Mouse (Mus musculus) layer of hippocampus, postnatal 10 days (tissue): ENCODE measurements around the gene Rftn2. TPM values are rescaled to one million over a fixed set of nuclear protein-coding genes. Genes with fewer than 3 reads are reported as not detected.

ENCODE experiments used
- DNase-seq, 2 experiments: peaks; one replicate each; pipeline ENCODE4 v3.0.0; 2021; ENCODE audit warnings: low spot score in 2 of 2
- total RNA-seq, 2 experiments: library from RNA; stranded (reverse); gene quantifications; 2 replicates each; pipeline ENCODE4 v1.2.3; 2021

The Rftn2 gene
- total RNA-seq, 2 experiments from 2014 or later = 25.3 to 26.5 TPM

DNA sequence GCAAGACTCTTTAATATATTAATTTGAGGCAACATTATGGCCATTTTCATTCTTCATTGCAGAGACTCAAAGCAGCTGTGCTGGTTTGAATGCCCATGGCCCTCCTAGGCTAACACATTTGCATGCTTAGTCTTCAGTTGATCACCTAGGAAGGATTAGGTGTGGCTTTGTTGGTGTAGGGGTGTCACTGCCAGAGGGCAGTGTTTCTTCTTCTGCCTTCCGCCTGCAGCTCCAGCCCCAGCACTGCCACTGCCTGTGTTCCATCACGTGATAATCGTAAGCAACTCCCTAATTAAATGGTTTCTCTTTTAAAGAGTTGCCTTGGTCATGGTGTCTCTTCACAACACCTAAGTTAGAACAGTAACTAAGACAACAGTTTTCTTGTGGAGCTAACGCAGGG lies 13.8 kb downstream of the Rftn2 start:
- DNase-seq = no peak

DNA sequence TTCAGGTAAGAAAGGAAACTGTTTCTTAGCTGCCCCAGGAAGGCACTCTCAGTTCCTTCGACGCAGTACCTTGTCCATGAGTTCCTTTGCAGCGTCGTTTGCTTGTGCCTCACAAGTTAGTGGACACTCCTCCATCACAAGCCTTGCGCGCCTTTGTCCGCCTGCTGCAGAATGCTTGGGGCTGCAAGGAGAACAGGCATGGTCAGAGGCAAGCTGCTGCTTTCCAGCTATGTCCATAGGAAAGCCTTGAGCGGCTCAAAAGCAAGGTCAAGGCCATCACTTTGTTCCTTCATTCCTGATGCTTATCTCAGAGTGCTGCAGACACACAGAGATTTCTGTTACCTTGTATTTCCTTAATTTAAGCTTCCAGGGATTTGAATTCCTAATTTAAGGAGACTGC lies 15.5 kb downstream of the Rftn2 start:
- no peak for DNase-seq

DNA sequence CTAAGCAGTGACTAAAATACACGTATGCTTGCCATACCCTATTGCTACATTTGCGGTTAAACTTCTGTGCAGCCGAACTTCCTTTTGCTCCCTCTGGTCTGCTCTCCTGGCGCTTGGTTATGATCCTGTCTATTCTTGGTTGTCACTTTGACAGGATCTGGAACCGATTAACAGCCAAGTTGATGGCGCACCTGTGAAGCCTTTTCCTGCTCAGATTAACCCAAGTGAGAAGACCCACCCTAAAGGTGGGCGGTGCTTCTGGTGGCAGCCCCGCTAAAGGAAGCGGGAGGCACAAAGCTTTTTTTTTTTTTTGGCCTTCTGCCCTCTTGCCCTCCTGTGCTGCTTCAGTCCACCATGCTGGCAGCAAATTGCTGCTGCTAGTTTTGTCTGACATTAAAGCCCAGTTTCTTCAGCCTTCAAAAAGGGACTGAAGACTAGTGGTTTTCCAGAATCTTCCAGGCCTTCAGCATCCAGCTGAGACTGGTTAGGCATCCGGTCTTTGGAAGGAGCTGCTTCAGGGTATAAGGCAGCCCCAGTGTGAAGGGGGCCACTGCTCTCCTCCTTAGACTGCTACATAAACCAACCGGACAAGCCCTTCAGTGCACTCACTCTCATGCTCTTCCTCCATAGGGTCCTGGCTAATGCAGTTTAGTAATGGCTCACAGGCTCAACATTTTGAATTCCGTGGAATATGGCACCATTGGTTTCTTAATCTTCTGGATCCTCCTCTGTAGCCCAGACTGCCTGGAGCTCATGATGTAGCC lies 16.2 kb downstream of the Rftn2 start:
- no peak for DNase-seq

DNA sequence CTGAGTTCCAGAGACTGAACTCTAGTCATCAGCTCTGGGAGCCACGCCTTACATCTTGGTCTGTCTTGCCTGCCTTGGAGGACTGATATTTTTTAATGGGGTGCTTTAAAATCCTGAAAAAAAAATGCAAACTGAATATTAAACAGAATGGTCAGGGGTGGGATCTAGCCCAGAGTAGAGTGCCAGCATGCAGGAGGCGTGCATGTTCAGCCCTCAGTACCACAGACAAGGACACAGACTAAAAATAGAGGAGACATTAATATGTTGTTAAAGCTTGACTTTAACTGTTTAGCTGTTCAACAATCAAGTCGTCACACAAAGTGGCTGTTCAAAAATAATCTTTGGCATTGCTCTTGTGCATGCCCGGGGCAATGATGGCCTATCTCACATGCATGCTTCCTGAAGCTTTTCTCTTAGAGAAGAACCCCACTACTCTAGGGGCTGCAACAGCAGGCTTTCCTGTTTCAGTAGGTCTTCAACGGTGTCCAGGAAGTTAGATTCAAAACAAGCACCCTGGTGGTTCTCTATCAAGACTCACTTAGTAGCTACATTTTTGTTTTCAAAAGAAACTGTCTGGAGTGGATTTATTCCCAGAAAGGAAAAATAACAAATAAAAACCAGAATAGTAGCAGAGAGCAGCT lies 18.0 kb downstream of the Rftn2 start:
- no peak for DNase-seq

DNA sequence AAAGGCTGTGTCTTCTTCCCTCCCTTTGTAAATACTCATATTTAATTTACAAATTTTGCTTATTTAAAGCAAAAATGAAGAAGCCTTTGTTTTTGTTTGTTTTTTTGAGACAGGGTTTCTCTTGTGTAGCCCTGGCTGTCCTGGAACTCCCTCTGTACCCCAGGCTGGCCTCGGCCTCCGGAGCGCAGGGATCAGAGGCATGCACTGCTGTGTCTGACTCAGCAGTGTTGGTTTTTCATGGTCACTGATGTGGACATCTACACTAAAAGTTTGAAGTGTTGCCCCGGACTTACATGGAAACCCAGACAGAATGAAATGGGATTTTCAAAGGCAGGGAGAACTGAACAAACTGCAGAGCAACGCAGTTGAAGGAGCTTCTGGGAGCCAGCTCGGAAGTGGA lies 19.0 kb downstream of the Rftn2 start:
- DNase-seq = no peak

DNA sequence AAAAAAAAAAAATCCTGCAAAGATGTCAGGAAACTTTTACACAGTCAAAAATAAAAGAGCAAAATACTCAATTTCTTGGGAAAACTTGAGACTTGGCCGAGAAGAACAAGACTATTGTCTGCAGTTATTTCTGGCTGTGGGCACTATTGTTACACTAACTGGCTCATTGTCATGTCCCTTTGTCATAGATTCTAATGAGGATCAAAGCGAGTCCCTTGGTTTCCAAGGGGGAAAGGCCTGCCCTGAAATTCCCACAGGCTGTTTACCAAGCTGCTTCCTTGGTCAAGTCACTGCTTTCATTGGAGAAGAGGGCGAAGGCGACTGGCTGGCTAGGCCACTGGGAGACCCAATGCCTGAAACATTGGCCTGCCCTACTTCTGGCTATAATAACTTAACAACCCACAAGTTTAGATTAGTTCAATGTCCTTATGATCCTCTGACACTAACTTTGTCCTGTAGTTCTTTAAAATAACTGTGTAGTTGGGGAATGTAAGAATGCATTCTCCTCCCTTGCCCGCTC lies 20.7 kb downstream of the Rftn2 start:
- no peak for DNase-seq

DNA sequence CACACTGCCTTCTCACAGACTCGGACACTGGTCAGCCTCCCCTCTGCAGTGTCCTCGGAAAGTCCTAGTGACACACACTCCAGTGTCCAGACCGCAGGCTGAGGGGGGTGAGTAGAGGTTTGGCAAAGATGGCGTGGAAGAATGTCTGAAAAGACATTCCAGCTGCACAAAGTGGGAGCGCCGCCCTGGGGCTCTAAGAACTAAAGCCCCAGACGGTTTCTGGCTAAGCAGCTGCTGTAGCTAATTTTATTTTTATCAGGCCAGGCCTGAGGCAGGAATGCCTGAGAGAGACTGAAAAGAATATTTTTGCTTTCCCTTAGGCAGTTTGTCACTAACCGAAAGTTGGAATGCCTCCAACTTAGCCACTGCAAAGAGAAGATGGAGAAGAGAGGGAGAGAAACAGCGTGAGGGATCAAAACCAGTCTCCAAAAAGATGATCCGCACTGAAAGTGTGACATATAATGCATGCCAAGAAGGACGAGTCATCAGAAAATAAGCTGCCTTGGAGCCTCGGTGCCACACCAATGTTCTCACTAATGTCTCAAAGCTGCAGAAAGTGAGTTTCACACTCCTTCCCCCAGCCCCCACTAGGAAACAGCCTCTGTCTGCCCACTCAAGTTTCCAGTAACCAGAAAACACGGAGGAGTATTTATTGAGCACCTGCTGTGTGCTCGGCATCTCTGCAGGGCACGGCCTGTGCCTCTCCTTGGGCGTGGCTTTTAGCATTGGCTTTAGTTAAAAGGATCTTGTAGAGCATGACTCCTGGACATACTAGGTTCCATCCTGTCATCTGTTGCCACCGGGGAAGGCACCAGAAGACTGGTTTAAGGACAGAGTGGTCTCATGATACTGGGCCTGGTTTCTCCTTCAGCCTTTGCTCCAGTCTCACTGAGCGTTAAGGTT lies 24.5 kb downstream of the Rftn2 start:
- DNase-seq = peak; percentile 36 to 50

DNA sequence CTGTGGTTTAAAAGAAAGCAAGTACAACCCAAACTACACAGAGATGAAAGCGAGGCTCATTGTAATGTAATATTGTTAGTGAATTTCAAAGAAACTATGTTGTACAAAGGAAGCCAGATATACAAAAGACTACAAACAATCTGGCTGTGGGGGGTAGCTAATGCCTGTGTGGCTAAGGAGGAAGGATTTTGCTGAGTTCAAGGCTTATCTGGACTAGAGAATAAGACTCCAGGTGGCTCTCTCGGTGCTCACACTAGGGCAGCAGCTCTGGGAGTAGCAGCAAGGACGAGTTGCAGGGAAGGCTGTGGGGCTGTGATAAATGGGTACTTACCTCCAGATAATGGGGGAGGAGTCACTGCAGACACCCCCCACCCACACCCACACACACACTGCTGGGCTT lies 27.9 kb downstream of the Rftn2 start:
- no peak for DNase-seq

DNA sequence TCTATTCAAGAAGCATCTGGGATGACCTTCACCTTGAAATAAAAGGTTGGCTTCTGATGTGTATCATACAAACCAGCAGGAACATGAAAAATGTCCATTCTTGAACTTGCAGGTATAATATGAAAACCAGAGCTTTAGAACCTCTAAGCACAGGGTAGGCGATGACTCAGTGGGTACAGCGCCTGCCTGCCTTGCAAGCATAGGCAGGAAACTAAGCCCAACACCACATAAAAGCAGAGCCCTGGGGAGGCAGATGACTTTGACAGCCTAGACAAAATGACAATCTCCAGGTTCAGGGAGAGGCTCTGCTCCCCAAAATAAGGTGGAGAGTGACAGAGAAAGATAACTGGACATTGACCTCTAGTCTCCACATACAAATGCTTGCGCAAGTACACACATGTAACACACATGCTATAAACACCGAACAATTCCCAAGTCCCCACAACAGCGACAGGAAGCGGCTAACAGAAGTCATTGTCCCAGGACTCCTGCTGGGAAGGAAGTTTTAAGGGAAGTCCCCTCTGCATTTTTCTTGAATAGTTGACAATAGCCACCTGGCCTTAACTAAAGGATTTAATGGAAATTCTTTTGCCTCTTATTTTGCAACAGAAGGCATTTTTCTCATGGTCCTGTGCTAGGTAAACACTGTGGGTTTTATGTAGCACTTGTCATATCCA lies 30.1 kb downstream of the Rftn2 start:
- no peak for DNase-seq

DNA sequence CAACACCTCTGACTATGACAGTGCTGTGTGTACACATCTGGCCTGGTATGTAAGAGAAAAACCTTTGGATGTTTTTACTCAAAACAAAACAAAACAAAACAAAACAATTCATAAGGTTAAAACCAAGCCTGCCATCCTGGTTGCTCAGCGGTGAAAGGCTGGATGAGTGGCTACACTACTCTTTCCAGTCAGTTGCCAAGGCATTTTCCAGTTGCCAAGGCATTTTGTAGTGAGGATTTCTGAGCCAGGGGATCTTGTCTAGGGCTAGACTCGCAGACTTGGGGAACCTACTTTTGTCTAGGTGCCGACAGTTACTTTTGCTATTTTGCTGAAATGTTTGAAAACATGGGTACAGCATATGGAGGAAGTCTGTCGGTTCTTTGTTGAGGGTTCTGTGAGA lies 31.6 kb downstream of the Rftn2 start:
- DNase-seq = no peak

DNA sequence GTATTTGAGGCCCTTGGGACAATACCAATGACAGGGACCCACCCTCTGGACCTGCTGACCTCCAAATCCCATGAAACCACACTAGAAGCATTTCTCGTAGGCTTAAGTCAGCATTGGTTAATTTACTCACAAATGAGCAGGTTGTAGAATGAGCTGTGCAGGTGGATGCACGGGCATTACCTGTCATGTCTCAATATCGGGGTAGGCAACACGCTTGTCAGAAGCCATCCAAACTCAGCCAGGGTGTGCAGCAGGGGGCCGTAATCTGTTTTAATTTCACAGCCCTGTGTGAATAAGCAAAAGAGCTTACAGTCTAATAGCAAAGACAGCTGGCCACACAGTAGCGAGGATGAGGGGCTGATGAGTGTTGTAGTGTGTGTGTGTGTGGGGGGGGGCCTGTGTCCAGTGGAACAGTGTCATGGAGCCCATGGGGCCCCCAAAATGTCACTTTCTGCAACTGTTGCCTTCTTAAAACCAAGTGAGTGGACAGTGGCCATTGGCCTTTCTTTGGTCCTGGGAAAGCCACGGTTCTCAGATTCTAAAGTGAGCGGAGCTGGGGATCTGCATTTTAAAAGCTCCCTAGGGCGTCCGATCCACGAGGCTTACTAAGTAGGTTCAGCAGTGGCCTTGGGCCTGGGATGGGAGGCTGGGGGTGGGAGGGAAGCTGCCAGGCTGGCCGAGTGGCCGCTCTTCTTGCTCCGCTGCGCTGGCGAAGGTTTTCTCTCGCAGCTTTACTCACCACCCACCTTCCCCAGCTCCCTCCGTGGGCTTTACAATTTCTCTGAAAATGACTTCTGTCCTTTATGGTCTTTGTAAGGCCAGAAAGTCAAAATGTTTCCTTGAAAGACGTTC lies 32.3 kb downstream of the Rftn2 start:
- peak in 1 of 2 experiments; percentile 26 for DNase-seq

DNA sequence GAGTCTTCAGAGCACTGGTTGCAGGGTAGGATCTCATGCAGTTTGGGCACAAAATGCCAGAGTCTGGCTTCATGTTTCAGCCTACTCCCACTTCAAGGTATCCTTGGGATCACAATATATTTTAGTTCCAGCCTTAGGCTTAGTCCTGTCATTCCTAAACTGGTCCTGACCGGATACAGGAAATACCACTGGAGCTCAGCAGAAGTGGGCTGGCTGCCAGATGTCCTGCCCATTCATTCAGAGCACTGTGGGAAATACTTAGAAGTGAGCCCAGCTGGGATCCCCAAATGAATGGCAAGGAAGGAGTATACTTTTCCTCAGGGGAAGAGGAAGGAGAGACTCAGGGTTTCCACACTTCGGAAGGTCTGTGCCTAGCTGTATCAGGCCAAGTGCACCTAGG lies 33.3 kb downstream of the Rftn2 start:
- DNase-seq = peak in 1 of 2 experiments; percentile 43

DNA sequence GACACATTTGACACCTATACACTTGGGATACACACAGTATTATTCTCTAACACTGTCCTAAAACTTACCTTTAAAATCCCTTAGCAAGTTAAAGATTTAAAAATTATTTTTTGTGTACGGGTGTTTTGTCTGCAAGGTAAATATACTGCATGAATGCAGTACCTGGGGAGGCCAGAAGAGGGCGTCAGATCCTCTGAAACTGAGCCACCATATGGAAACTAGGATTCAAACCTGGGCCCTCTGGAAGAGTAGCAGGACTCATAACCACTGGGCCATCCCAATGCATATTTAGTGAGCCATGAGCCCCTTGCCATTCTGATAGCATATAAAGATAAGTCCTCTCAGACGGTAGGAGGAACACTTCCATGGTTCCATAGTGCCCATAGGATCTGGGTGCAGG lies 33.8 kb downstream of the Rftn2 start:
- peak in 1 of 2 experiments; percentile 43 for DNase-seq

DNA sequence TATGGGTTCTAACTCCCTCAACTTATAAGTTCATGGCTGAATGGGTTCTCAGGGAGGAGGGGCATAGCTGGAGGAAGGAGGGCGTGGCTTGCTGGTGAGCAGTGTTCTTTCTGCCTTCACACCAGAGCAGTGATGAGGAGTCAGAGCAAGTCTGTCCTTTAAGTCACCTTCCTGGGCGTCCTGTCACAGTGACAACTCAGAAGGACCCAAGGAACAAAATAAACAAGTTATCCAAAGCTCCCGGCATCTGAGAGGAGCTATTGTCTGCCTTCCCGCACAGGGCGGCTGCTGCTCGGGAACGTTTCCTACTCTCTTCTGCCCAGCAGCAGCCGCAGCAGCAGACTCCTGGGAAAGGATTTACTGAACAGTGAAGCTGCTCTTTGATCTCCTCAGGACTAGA lies 34.6 kb downstream of the Rftn2 start:
- DNase-seq = no peak

DNA sequence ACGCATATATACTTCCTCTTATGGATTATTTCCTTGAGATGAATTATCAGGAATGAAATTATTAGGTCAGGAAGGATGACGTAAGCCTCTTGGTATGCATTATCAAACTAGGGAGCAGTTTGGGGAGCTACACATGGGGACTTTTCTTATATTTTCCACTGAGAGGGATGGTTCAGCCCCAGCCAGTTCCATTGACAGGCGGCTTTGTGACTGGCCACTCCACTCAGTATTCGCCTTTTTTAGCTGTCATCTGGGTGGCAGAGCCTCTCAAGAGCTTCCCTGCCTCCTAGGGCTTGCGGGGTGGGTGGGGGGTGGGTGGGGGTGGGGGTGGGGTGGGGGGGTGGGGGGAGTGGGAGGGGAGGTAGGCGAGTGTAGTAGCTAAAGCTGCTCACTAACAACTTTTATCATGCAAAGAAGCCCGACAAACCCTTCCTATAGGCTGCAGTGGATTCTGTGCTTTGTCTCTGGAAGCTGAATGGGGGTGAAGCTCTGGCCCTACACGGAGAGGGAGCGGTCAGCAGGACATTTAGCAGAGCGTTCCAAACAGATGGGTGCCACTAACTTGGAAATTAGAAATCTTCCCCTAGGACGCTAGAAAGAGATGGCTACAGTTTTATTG lies 39.9 kb downstream of the Rftn2 start:
- no peak for DNase-seq

DNA sequence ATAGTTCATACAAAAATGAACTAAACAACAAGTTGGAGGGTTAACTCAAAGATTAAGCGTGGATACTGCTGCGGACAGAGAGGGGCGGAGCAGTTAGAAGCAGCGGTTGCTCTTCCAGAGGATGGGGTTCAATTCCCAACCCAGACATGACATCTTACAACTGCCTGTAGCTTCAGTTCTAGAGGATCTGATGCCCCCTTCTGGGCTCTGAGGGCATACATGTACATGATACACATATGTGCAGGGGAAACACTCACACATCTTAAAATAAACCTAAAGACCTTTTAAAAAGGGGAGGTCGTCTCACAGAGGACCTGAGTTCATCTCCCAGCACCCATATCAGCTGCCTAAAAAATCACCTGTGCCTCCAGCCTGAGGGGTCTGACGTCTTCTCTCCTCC lies 40.9 kb downstream of the Rftn2 start:
- no peak for DNase-seq

DNA sequence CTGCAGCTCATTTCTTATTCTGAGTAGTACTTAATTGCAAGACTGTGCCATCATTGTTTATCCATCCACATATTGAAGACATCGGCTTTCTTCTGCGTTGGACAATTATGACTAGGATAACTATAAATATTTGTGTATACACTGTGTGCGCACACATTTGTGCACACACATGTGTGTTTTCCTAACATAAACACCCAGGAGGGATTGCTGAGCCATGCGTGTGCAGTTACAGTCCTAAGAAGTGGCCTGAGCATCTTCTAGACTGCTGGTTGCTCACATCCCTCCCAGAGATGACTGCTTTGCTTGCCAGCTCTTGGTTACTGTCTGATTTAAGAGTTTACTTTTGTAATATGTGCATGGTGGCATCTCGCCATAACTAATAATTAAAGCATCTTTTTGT lies 44.2 kb downstream of the Rftn2 start:
- no peak for DNase-seq

DNA sequence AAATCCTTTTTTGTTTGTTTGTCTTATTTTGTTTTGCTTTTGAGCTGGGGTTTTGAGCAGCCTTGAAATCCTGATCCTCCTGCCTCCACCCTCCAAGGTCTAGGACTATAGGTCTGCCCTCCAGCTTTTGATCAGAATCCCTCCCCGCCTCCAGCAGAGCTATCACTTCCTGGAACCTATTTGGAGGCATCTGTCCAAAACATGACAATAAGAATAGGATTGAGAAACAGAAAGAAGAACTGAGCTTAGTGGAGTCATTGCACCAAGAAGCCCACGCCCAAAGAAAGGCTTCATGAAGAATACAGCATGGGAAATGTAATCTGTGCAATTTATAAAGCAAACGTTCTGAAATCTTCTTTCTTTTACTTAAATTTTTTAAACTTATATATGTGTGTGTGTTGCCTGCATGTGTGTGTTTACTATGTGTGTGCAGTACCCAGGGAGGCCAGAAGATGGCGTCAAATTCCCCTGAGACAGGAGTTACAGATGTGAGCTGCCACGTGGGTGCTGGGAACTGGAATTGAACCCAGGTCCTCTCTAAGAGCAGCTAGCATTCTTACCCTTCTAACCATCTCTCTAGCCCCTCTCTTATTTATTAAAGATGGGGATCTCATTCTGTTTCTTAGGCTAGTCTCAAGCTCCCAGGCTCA lies 46.5 kb downstream of the Rftn2 start:
- DNase-seq = no peak

DNA sequence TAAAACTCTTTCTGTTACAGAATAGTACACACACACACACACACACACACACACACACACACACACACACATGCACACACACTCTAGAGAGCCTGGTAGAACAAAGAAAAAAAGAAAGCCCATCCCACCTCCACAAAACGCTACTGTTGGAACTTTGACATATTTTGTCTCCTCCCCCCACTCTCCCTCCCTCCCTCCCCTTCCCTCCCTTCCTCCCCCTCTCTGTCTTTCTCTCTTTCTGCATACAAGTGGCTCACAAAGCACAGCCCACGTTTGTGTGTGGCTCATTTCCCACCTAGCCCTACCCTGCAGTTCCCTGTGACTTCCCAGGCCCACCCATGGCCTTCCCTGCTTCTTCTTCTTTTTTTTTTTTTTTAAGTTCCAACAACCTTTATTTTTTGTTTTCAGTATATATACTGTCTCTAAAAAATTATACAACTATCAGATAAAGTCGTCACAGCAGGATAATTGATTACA lies 52.0 kb downstream of the Rftn2 start:
- no peak for DNase-seq
